Mouse (Mus musculus) olfactory bulb, adult 2 months (tissue): ENCODE measurements around the gene H2-DMa.

ENCODE experiments used
- CTCF ChIP-seq: fragments of 200-500 bp; IDR thresholded peaks from 2 replicates; pipeline ENCODE4 v1.5.1; 2012; ENCODE audit warnings: low read depth, mild to moderate bottlenecking, low read length, moderate library complexity; ENCODE audit not compliant: insufficient read depth
- POLR2A ChIP-seq: fragments of 200-500 bp; IDR thresholded peaks from 2 replicates; pipeline ENCODE4 v1.6.1; 2012; ENCODE audit warnings: mild to moderate bottlenecking, low read depth, low read length, moderate library complexity; ENCODE audit not compliant: insufficient read depth

GRCm38 (mm10) chr17:34179019-34179418 is 59.7 kb downstream of the H2-DMa start:
- TF ChIP-seq CTCF: no peak
- TF ChIP-seq POLR2A: no peak
